Mouse (Mus musculus): ENCODE measurements around the gene Tctn3. TPM values are rescaled to one million over a fixed set of nuclear protein-coding genes. Genes with fewer than 3 reads are reported as not detected.
"Not testable (repeated sequence)": the region's sequence is repeated elsewhere in the genome, so short reads cannot be mapped to it uniquely, and the experiment has no call there.

The Tctn3 gene
- total RNA-seq, 2 experiments from 2014 or later = 18.4 to 21.9 TPM

DNA sequence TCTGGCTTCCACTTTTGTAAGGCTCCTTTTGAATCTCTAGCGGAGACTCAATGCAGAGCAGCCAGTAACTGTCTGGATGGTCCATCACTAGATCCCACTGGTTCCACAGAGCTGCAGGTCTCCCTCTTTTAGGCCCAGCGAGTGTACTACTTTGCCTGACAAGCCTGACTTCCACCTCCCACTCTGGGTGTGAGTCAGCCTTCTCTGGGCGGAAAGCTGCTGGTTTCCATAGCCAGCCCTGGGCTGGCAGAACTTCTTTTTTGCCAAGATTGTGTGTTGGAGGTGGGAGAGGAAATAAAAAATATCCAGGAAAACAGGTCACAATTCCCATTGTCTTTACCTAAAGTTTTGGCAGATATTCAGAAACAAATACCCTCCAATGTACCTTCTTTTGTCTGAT is 18.1 kb upstream of the Tctn3 start:
- DNase-seq (ENCODE audit: low spot score in 2 of 2) = no peak

- DNase-seq (ENCODE audit: low spot score in 2 of 2) = no peak
Measured at GRCm38 (mm10) chr19:40628950-40629349, 16.9 kb upstream of the Tctn3 start.

- no peak for DNase-seq (ENCODE audit: low spot score in 2 of 2)
Measured at GRCm38 (mm10) chr19:40625935-40626334, 13.9 kb upstream of the Tctn3 start.

DNA sequence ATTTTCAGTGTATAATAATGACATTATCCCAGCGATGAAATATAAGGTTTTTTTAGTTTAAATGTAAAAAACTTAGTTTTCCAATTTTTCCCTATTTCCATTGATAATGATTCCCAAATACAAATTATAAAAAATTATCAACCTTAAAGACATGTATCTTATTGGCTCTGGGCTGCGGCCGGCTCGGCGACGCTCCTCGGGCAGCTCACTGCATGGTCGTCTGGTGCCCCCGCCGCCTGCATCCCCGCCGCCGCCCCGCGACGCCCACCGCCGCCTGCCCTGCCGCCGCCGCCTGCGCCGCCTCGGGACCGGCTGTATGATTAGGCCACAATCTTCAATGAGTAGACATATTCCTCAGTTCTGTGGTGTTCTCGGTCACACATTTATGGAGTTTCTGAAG is 9.6 kb upstream of the Tctn3 start:
- DNase-seq (ENCODE audit: low spot score in 2 of 2) = not testable (repeated sequence)

DNA sequence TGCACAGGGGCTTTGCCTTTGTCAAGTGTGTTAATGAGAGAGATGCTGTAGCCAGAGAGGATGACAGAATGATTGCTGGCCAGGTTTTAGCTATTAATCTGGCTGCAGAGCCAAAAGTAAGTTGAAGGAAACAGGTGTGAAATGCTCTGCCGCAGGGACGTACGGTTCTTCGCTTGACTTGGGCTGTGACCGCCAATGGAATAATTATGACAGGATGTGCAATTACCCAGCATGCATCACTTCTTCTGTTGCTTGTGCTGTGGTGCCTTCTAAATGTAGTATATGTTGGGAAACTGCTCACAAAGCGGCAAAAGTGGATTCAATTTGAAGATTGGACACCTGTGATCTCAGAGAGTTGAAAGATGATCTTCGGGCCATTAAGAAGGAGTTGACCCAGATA is 4.0 kb upstream of the Tctn3 start:
- DNase-seq (ENCODE audit: low spot score in 2 of 2) = no peak

- no peak for DNase-seq (ENCODE audit: low spot score in 2 of 2)
Measured at GRCm38 (mm10) chr19:40614811-40615210, 2.8 kb upstream of the Tctn3 start.

GRCm38 (mm10) chr19:40607676-40608075 is 4.4 kb downstream of the Tctn3 start:
- no peak for DNase-seq (ENCODE audit: low spot score in 2 of 2)

DNA sequence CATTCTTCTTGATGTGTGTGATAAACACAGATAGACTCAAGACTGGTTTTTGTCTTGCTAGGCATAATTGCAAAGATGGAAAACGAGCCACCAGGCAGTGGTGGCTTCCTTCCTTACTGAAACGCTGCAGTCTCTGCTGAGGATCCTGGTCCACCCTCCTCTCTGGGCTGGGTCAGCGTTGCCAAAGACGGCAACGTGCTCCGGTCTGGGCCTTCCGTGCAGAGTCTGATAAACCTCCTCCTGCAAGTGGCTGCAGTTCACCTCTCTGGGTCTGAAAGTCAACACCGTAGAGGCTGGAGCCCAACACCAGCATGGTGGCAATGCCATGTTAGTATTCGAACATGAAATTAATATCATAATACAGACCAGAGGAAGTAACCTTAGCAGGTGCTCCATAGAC is 6.8 kb downstream of the Tctn3 start:
- DNase-seq (ENCODE audit: low spot score in 2 of 2) = no peak

- no peak for DNase-seq (ENCODE audit: low spot score in 2 of 2)
Measured at GRCm38 (mm10) chr19:40601870-40602269, 10.2 kb downstream of the Tctn3 start.

DNA sequence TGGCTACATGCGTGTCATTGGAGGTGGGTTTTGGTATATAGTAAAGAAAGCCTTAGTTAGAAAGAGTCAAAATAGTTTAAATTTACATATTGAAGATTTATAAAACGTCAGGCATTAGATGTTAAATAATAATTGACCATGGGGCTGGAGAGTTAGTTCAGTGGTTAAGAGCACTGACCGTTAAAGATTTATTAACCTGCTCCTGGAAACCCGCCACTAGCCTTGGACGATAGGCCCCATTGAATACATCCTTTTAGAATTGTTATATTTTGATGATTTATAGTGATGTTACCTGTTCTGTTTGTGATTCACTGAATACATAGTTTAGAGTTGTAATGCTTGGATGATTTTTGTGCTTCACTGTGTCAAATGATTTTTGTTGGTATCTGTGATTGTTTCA is 11.2 kb downstream of the Tctn3 start:
- DNase-seq (ENCODE audit: low spot score in 2 of 2) = not testable (repeated sequence)

DNA sequence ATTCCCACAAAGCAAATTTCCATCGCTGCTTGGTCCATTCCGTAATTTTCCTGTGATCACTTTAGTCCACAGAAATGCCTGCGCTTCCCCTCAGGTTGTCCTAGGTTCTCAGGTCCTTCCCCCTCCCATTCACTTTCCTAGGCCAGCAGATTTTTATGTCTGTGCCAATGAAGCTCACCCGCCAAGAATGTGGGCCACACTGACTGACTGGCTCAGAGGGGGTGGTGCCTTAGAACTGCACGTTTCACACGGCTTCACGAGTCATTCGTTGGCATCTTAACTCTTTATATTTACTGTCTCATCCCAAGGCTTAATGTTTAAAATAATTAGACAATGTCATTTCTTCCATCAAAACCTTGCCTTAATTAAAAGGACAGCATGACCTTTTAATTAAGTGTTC is 16.2 kb downstream of the Tctn3 start:
- DNase-seq (ENCODE audit: low spot score in 2 of 2) = no peak

- no peak for DNase-seq (ENCODE audit: low spot score in 2 of 2)
Measured at GRCm38 (mm10) chr19:40595231-40595630, 16.8 kb downstream of the Tctn3 start.

DNA sequence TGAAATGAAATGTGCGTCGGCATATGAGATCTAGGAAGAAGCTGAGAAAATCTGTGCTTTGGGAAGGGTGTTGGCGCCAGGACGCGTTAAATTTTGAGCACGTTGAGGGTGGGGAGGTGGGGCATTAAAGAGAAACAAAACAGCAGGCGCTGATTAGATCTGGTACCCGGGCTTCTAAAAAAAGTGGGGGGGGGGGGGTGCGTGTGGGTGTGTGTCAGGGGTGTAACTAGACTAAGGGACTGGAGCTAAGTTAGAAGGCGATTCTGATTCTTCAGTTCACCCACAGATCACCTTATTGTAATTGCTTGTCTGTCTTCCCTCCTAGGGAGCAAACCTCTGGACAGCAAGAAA is 22.5 kb downstream of the Tctn3 start:
- no peak for DNase-seq (ENCODE audit: low spot score in 2 of 2)

DNA sequence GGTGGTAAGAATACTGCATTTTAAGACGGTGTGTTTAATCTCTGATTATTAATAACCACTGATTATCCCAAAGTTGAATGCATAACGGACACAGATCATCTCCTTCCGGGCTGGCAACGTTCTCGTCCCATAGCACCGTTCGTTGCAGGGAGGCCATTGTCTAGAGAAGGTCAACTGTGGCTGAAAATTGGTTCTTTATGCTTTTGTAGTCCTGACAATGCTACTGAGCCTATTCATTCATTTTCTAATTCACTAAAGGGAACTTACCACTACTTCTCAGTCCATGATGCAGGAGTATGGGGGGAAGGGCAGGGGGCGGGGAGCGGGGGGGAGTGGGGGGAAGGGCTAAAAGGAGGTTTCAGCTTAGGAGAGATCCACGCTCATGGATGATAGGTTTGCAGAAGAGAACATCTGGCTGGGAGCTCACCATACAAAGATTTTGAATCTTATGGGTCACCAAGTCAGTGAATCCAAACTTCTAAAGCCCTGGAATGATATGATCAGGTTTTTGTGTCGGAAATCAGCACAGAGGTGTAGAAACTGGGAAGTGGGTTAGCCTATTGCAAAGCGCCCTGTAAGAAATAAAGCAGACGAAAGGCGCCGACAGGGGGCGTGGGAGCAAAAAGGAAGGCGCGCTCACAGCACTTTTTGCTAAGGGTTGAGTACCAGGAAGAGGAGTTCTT is 23.0 kb downstream of the Tctn3 start:
- DNase-seq (ENCODE audit: low spot score in 2 of 2) = peak; percentile 82 to 88

GRCm38 (mm10) chr19:40588293-40588654 is 23.8 kb downstream of the Tctn3 start, which contains the start of gene Aldh18a1:
Gene Aldh18a1, minus strand, starts transcription at chr19:40588463.
- DNase-seq (ENCODE audit: low spot score in 2 of 2) = peak; percentile 93 to 95

- peak in 1 of 2 experiments; percentile 20 for DNase-seq (ENCODE audit: low spot score in 2 of 2)
Measured at GRCm38 (mm10) chr19:40587491-40588292, 24.3 kb downstream of the Tctn3 start.

DNA sequence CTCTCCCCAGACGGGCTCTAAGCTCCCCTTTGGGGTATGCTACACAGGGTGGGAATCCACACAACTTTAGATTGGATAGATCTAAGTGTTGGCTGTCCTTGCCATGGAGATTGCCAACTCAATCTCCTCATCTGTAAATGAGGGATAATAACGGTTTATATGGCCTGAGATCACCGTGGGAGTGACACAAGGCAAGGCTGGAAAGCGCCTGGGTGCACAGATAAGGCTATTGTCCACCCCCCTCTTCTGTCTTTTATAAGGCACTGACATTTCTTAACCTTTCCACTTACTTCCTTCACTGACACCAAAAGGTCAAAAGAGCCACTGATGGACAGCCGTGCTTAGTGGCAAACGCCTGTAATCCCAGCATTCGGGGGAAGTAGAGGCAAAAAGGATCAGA is 25.1 kb downstream of the Tctn3 start:
- no peak for DNase-seq (ENCODE audit: low spot score in 2 of 2)

DNA sequence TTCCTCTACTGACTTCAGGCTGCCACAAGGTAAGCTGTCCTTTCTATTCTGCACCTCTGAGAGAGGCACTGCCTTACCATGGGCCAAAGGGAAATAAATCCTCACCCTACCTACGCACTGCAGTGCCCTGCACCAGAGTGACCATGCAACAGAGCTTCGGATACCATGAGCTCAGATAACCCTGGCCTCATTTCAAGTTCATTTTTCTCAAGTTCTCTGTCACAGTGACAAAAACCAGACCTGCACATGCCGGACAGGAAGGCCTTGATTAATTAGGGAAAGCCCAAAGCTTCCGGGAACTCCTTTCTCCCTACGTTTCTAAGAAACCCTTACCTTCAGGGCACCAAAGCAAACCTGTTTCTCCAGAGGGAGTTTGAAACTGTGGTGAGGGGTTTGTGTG is 30.4 kb downstream of the Tctn3 start:
- DNase-seq (ENCODE audit: low spot score in 2 of 2) = no peak

GRCm38 (mm10) chr19:40580902-40581301 is 31.1 kb downstream of the Tctn3 start:
- DNase-seq (ENCODE audit: low spot score in 2 of 2) = no peak

DNA sequence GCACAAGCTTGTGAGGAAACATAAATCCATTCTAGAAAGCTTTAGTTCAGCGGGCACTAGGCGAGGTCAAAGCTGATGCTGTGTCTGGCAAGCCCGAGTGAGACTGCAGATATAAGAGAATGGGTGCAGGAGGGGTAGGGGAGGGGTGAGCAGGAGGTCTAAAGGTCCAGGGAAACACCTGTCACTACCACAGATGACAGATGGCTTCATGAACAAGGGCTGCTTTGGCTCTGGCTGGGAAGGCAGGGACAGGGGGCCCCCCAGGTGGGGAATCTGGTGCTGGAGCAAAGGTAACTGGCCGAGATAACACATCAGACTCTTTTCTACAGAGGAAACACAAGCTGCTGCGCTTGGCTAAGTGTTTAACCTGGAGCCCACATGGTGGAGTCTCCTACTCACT is 36.6 kb downstream of the Tctn3 start:
- no peak for DNase-seq (ENCODE audit: low spot score in 2 of 2)

- DNase-seq (ENCODE audit: low spot score in 2 of 2) = no peak
Measured at GRCm38 (mm10) chr19:40570726-40571125, 41.3 kb downstream of the Tctn3 start.

- no peak for DNase-seq (ENCODE audit: low spot score in 2 of 2)
Measured at GRCm38 (mm10) chr19:40567616-40568015, 44.4 kb downstream of the Tctn3 start.

Measured in layer of hippocampus, postnatal 14 days (tissue).